Mouse (Mus musculus) heart, postnatal 25 days (tissue): ENCODE data around the gene Dhh. TPM values are rescaled to one million over a fixed set of nuclear protein-coding genes. Genes with fewer than 3 reads are reported as not detected.
A peak's percentile ranks its signal among the peaks of the same experiment; 100 is the strongest.
"Not testable (repeated sequence)": the region's sequence is repeated elsewhere in the genome, so short reads cannot be mapped to it uniquely, and the experiment has no call there.

Experiments
- DNase-seq: peaks from one replicate; pipeline ENCODE4 v3.0.0; 2022; ENCODE audit warnings: low spot score
- intact Hi-C: fragments of 180-260 bp; cut with DNase I; formaldehyde crosslinking; loops from one replicate; pipeline ENCODE4 v1.15.1; 2025
- total RNA-seq, 2 experiments: library from RNA; stranded (reverse); gene quantifications; 2 replicates each; pipeline ENCODE4 v1.2.3; 2021

Dhh gene
- total RNA-seq = 1 to 10 TPM; 1.8 TPM

DNA sequence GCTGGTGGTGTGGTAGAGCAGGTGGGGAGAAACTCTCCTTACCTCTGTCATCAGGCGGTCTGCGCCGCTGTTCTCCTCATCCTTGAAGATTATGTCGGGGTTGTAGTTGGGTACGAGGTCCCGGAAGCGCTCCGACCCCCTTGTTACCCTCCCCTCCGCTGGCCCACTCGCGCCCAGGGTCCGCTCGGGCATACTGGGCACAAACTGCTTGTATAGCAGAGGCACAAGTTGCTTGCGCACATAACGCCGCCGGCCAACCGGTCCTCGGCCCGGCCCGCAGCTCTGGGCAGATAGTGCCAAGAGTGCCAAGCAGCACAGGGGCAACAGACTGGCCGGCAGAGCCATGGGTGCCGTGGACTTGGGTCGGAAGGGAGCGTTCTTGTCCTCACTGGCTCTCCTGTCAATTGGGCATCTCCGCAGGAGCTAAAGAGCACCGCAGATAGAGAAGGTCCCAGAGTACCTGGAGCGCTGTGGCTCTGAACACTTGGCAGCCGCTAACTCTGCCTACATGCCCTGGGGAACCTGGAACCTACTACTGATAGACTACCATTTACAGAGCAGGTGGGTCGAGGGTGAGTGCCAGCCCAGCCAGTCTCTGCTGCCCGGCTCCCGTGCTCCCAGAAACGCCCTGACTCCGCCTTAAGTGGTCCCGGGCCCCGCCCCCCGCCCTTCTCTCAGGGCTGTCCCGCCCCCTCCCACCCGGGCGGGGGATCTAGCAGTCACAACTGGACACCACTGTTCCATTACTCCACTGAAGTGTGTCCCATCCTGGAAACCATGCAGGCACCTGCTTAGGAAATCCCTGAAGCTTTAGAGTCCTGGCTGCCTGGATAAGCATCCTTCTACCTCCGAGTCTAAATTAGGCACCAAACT, at the start of gene Dhh:
Gene Dhh, minus strand, starts transcription at position 613 of the 873 bp plus-strand sequence.
- intact Hi-C loops = no loop called here

DNA sequence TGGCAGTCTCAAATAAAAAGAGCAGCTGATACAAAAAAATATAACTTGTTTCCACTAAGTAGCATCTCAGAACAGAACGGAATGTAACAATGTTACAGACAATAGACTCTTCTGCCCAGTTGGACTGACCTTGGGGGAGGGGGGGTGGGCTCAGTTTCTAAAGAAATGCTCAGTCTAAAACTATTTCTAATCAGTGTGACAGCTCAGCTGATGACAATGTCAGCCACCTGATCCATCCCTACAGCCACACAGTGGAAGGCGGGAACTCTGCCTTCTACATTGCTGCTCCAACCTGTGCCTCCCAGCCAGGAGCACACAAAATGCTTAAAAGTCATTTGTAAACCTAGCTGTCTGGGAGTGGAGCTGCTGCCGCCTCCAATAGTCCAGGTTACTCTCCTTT, 49.5 kb upstream of the Dhh start:
- intact Hi-C loops = no loop called here
- no peak for DNase-seq

More for the DNA sequence above, at the start of gene Dhh:
- DNase-seq = no peak

DNA sequence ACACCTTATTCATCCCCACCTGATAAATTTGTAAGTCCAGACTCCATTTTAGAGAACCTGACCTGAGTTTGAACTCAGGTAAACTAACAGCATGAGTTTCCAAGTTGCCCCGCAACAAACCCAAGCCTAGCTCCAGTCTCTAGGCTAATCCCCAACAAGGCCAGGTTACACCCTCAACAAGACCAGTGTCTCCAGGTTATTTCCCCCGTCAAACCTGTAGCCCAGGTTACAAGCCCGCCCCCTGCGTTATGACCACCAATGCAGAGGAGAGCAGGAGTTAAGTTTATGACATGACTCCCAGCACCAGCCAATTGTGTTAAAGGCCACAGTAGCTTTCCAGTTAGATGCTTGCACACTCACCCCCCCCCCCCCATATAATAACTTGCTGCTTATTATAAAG, 44.8 kb upstream of the Dhh start:
- DNase-seq = no peak
- intact Hi-C loops = no loop called here

DNA sequence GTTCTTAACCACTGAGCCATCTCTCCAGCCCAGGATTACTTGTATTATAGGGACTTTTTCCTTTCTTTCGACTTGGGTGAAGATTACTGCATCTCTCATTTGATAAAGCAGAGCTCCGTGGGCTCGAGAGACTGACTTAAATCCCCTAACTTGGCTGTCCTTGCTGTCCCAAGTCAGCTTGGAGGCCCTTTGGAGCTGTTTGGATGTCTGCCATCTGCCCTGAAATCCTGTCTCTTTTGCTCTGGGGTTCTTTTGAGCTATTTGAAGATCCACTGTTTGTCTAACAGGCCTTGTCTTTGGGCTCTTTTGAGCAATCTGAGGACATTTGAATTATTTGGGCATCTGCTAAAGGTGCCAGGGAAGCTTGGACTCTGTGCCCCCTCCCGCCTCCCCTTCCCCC, 43.7 kb upstream of the Dhh start:
- no peak for DNase-seq

DNA sequence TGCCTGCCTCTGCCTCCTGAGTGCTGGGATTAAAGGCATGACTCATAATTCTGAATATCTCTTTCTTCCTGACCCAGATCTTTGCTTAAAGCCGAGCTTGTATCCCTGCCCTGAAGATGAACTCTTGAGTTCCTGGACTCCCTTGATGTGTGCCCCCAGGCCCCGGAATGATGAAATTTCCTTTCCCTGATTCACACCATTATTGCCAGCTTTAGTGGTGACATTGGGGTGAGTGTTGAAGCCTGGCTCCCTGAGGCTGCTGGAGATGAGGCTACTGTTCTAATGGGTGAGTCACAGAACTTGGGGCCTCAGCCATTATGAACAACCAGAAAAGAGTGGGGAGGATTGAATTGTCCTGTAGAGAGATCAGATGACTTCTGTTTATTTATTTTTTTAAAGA, 43.2 kb upstream of the Dhh start:
- intact Hi-C loops = no loop called here
- DNase-seq = no peak

More for the DNA sequence above, 43.7 kb upstream of the Dhh start:
- intact Hi-C loops = no loop called here

DNA sequence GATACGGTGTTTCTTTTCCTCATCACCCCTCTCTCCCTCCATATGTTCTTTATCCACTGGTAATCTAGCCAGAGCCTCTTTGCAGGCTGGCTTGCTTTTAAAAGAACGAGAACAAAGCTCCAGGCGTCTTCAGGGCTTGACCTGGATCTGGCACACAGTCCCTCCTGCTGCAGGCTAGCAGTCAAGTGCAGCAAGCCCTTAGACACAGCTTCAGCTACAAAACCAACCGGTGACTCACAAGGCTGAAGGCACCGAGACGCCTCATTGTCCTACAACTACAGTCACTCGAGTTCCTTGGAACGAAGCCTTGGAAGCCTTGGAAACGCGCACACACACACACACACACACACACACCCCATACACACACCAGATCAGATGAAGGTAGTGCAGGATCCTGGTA, 42.5 kb upstream of the Dhh start:
- DNase-seq = no peak
- intact Hi-C loops = no loop called here

DNA sequence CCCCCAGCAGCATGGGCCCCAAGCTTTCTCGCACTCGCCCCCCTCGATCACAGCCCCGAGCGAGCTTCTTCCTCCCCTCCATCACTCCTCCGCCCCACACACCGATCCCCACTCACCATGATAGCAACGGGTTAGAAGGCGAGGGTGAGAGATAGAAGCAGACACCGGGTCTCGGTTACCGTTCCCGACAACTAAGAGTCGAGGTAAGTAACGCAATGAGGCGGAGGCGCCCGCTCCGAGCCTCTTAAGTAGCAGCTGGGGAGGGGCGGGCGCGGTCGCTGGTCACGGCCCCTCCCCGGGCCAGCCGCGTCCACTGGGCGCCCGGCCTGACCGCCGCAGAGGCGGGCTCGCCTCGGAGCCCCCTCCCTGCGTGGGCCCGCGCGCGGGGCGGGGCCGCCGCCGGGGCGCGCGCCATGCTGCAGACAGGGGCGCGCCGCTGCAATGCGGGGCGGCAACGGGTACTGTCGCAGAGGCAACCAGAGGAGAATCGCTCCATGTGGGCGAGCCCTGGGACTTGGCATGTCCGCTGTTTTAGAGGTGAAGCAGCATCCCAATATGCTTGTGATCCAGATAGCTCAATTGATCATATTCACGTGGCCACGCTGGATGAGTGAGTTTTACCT, 36.0 kb upstream of the Dhh start, which contains the start of gene Tuba1b:
Gene Tuba1b, minus strand, starts transcription at position 349 of the 623 bp plus-strand sequence.
- intact Hi-C loops = loop anchor here (2.0 kb wide), 1 partner anchor 18 kb away; the partner anchor contains the start of genes Gm49450 and Tuba1a

DNA sequence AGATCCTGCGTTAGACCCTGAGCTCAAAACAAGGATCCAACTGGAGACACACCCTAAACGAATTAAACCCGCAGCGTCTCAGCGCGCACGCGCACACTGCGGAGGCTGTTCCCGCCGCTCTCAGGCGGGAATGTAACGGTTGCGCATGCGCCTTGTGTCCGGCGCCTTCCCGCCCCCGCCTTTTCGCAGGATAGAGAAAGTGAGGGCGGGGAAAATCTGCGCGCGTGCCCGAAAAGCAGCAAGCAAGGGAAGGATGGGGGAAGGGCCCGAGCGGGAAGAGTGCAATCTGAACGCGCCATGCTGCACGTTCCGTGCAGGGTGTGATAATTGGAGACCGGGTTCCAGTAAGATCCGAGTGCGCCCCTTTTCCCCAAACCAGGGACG, 35.5 kb upstream of the Dhh start:
- intact Hi-C loops = loop anchor here (2.0 kb wide), 1 partner anchor 19 kb away; the partner anchor contains the start of genes Gm49450 and Tuba1a
- DNase-seq = peak; percentile 90

More for the DNA sequence above, 36.0 kb upstream of the Dhh start, which contains the start of gene Tuba1b:
- peak; percentile 91 for DNase-seq

DNA sequence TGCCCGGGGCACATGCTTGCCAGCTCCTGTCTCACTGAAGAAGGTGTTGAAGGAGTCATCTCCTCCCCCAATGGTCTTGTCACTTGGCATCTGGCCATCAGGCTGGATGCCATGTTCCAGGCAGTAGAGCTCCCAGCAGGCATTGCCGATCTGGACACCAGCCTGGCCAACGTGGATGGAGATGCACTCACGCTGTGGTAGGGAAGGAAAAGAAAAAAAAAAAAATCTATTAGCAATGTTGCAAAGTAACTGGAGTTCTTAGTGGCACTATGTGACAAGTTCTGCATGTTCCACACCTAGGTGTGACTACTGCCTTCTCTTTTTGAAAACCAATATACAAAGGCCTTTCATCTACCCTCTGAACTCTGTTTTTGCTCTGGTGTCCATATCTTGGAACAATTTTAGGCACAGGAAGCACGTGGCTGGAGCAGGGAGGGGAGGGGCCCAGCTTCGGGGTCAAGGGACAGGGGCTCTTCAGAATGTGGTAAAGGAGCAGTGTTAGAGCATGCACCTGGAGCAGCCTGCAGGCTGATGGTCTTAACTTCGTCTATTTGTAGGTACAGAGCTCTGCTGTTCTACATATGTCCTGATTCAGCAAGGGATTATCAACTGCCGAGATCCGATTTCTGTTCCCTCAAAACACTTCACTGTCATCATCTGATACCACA, 34.8 kb upstream of the Dhh start:
- DNase-seq, intact Hi-C loops: not testable (repeated sequence)

DNA sequence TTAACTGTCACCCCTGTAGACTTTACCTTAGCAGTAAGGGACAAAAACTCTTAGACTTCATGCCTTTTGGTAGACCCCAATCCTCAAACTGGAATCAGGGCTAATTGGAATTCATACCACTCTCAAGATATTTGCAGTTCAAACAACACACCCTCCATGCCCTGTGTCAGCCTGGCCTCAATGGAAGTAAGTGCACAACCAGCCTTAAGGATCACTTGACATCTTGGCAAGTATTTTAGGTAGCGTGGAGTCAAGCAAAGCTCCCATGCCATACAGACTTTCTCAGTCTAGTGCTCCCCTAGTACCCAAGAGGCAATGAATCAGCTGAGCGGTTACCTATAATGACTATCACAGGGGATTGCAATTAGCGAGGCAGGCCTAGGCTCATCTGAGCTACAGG, 32.7 kb upstream of the Dhh start:
- no peak for DNase-seq
- intact Hi-C loops = no loop called here

DNA sequence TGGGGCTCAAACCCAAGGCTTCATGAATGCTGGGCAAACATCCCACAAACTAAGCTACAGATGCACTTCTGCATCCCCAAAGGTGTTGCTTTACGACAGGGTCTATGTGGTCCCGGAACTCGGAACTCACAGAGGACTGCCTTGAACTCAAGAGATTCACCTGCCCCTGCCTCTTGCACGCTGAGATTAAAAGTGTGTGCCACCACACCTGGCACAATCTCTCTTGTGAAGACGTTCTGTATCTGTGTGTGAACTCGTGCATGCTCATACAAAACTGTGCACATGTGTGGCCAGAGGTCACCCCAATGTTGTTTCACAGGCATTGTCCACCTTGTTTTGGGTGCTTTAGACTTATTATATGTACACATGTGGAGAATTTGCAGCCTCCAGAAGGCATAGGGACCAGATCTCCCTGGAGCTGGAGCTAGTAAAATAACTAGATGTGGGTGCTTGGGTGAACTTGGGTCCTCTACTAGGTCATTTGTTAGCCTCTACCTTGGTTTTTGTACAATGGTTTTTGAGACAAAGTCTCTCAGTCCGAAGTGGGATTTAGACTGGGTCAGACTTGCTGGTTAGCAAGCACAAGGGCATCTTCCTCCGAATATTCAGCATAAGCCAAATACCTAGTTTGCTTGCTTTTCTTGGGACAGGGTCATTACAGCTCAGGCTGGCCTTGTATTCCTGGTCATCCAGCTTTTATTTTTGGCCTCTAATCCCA, 31.8 kb upstream of the Dhh start:
- intact Hi-C loops = no loop called here
- no peak for DNase-seq

DNA sequence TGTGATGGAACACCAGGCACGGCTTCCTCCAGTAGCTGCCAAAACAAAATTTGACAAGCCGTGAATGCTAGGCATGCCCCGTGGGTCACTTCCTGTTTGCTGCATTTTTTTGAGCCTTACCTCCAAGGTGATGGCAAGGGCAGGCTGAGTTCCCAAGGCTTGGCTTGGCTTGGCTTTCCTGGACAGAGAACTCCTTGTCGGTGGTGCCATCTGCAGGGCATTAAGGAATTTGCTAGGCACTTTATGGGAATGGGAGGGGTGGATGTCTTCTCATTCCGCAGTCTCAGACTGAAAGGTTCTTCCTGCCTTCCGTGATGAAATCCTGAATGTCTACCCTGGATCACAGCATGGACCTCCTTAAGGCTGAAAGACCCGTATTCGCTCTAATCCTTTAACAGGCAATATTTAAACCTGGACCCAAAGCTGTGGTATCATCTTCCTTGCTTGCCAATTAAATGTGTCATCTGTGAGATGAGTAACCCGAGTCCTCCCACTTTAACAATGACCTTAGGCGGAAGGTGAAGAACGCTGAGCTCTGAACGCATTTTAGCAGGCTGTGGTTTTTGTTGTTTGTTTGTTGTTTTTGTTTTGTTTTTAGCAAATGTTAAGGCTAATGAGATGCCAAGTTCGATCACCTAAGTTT, 30.4 kb upstream of the Dhh start:
- intact Hi-C loops = loop anchor here (1.0 to 2.0 kb wide), 2 partner anchors 36 to 51 kb away; no protein-coding TSS in a partner anchor
- DNase-seq = peak; percentile 42

DNA sequence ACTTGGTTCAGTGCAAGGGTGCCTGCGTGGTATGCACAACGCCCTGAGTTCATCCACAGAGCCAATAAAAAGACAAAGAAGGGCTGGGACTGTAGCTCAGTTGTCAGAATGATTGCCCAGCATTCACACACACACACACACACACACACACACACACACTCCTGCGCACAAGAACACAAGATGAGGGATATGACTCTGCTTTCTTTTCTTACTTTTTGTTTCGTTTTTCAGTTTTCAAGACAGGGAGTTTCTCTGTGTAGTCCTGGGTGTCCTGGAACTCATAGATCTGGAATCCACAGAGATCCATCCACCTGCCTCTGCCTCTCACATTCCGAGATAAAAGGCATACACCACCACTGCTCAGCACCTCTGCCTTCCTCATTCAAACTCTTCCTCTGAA, 29.2 kb upstream of the Dhh start:
- DNase-seq = no peak
- intact Hi-C loops = no loop called here

DNA sequence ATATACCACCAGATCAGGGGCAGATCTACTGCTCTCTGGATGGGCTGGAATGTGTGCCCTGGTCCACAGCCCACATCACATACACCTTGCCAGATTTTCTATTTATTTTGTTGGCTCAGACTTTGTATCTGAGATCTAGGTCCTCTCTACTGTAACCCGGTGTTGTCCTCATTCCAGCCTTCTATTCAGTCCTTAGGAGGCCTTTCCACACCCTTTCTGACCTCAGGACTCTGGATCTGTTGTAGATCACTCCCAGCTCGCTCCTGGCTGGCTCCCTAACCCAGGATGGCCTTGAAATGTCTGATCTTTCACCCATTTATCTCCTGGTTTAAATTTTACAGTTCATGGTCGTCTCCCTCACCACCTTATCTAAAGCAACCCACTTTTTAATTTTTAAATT, 26.3 kb upstream of the Dhh start:
- DNase-seq = no peak
- intact Hi-C loops = no loop called here

DNA sequence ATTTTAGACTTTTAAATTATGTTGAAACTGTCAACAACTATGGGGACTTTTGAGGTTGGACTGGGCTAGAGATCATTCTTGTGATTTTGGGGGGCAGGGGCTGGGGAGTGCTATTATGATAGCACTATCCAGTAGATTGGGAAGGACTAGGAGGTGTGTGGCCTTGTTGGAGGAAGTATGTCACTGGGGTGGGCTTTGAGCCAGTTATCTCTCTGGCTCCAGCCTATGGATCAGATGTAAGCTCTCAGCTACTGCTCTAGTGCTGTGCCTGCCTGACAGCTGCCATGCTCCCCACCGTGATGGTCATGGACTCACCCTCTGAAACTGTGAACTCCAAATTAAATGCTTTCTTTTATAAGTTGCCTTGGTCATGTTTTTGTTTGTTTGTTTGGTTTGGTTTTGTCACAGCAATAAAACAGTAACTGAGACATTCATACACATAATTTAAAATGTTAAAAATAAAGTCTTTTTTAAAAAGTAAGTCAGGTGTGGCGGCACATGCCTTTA, 24.7 kb upstream of the Dhh start:
- intact Hi-C loops = no loop called here
- DNase-seq = no peak

DNA sequence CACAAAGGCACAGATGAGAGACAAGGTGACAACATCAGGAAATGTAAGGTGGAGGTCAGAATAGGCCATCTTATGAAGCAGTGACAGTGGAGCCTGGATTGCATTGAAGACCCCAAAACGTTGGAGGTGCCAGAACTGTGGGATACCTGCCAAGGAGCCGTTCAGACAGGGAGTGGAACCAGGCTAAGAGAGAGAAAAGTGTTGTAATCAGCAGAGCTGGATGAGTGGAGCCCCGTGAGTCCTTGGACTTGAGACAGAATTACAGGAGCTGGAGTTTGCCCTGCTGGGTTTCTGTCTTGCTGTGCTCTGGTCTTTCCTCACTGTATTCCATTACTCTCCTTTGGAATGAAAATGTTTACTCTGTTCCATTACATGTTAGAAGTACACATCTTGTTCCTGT, 24.2 kb upstream of the Dhh start:
- DNase-seq = no peak
- intact Hi-C loops = no loop called here

DNA sequence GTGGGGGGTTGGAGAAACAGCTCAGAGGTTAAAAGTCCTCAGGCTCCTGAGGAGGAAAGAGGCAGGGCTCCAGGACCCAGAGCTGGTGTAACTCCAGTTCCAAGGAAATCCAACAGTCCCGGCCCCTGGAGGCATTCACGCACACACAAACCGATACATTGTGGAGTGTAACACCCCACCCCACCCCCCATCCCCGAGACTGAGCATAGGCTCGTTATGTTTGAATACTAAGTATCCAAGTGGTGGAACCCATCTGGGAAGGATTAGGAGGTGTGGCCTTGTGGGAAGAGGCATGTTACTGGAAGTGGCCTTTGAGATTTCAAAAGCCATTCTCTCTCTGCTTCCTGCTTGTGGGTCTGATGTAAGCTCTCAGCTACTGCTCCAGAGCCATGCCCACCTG, 23.2 kb upstream of the Dhh start:
- intact Hi-C loops = no loop called here
- DNase-seq = no peak

DNA sequence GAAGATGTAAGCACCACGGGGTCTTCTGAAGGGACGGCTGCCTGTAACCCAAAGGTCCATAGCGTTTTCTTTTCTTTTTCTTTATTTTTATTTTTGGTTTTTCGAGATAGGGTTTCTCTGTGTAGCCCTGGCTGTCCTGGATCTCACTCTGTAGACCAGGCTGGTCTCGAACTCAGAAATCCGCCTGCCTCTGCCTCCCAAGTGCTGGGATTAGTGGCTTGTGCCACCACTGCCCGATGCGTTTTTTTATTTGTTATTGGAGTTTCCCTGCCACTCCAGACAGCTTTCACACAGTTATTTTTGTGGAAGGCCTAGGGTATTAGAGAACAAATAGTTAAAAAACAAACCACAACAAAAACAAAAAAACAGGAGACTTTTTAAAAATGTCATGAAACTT, 20.2 kb upstream of the Dhh start:
- intact Hi-C loops = loop anchor here (5.0 kb wide), 1 partner anchor 36 kb away; no protein-coding TSS in a partner anchor
- not testable (repeated sequence) for DNase-seq
